Mouse (Mus musculus): ENCODE results near the gene Catsper3.

Gene Catsper3

GRCm38 (mm10) chr13:55826796-55827678, 42.7 kb downstream of the Catsper3 start:
- in situ Hi-C loops (cut with MseI, MboI) = no loop called here

GRCm38 (mm10) chr13:55827679-55828140, 43.3 kb downstream of the Catsper3 start:
- in situ Hi-C loops (cut with MseI, MboI) = no loop called here

- in situ Hi-C loops (cut with MseI, MboI) = no loop called here
These were observed 44.0 kb downstream of the Catsper3 start for GRCm38 (mm10) chr13:55828141-55829017.

- in situ Hi-C loops (cut with MseI, MboI) = no loop called here
These were observed 44.8 kb downstream of the Catsper3 start for GRCm38 (mm10) chr13:55829018-55829655.

GRCm38 (mm10) chr13:55830081-55830832, 45.9 kb downstream of the Catsper3 start:
- in situ Hi-C loops (cut with MseI, MboI) = no loop called here

- in situ Hi-C loops (cut with MseI, MboI) = no loop called here
These were observed 46.7 kb downstream of the Catsper3 start for GRCm38 (mm10) chr13:55830833-55831721.

- in situ Hi-C loops (cut with MseI, MboI) = no loop called here
These were observed 47.4 kb downstream of the Catsper3 start for GRCm38 (mm10) chr13:55831722-55832160.

GRCm38 (mm10) chr13:55832602-55833001, 48.2 kb downstream of the Catsper3 start:
- in situ Hi-C loops (cut with MseI, MboI) = no loop called here

- in situ Hi-C loops (cut with MseI, MboI) = no loop called here
These were observed 49.6 kb downstream of the Catsper3 start for GRCm38 (mm10) chr13:55833921-55834320.

- in situ Hi-C loops (cut with MseI, MboI) = no loop called here
These were observed 50.3 kb downstream of the Catsper3 start for GRCm38 (mm10) chr13:55834667-55835066.

- in situ Hi-C loops (cut with MseI, MboI) = no loop called here
These were observed 51.3 kb downstream of the Catsper3 start for GRCm38 (mm10) chr13:55835548-55836097.

- in situ Hi-C loops (cut with MseI, MboI) = no loop called here
These were observed 51.8 kb downstream of the Catsper3 start, which contains the start of gene Pitx1 for GRCm38 (mm10) chr13:55836142-55836625. Pitx1 (minus strand) TSS chr13:55836192.

GRCm38 (mm10) chr13:55836786-55837780, 52.7 kb downstream of the Catsper3 start:
- in situ Hi-C loops (cut with MseI, MboI) = no loop called here

- in situ Hi-C loops (cut with MseI, MboI) = no loop called here
These were observed 55.9 kb downstream of the Catsper3 start for GRCm38 (mm10) chr13:55840223-55840622.

- in situ Hi-C loops (cut with MseI, MboI) = no loop called here
These were observed 59.3 kb downstream of the Catsper3 start for GRCm38 (mm10) chr13:55843700-55844099.

- in situ Hi-C loops (cut with MseI, MboI) = no loop called here
These were observed 63.4 kb downstream of the Catsper3 start for GRCm38 (mm10) chr13:55847805-55848204.

GRCm38 (mm10) chr13:55848604-55849190, 64.3 kb downstream of the Catsper3 start:
- in situ Hi-C loops (cut with MseI, MboI) = no loop called here

GRCm38 (mm10) chr13:55850726-55851125, 66.4 kb downstream of the Catsper3 start:
- in situ Hi-C loops (cut with MseI, MboI) = no loop called here
